Mouse (Mus musculus) G1E (cell line): ENCODE results near the gene B3gnt7. TPM values are rescaled to one million over a fixed set of nuclear protein-coding genes. Genes with fewer than 3 reads are reported as not detected.

Source experiments
- ATAC-seq: 2 replicates; pipeline ENCODE4 v1.8.0; 2016; ENCODE audit warnings: mild to moderate bottlenecking; ENCODE audit not compliant: insufficient number of reproducible peaks, poor library complexity, low FRiP score, severe bottlenecking; ENCODE audit errors: extremely low read depth
- DNase-seq: peaks from one replicate; pipeline ENCODE4 v3.0.0; 2012; ENCODE audit warnings: low spot score
- H3K27me3 ChIP-seq: 2 replicates; pipeline ENCODE4 v1.6.1; 2012; ENCODE audit warnings: mild to moderate bottlenecking, low read length, inconsistent platforms; ENCODE audit not compliant: insufficient read depth
- H3K36me3 ChIP-seq: replicated peaks from 2 replicates; pipeline ENCODE3; 2012; ENCODE audit warnings: mild to moderate bottlenecking, inconsistent platforms
- H3K4me1 ChIP-seq: 2 replicates; pipeline ENCODE4 v1.6.1; 2012; ENCODE audit warnings: low read depth, low read length, inconsistent platforms, mixed read lengths; ENCODE audit not compliant: insufficient read depth
- H3K4me3 ChIP-seq: 2 replicates; pipeline ENCODE4 v1.5.1; 2012; ENCODE audit warnings: low read depth, mild to moderate bottlenecking, inconsistent platforms, low read length, moderate library complexity, mixed read lengths
- H3K9me3 ChIP-seq: replicated peaks from 2 replicates; pipeline ENCODE4 v1.6.1; 2012; ENCODE audit warnings: inconsistent platforms
- CTCF ChIP-seq: IDR thresholded peaks from 2 replicates; pipeline ENCODE4 v1.5.1; 2012; ENCODE audit warnings: low read depth, low read length, inconsistent platforms, mixed read lengths
- GATA1 ChIP-seq: IDR thresholded peaks from 2 replicates; pipeline ENCODE4 v1.6.1; 2012; ENCODE audit warnings: borderline replicate concordance, low read length, inconsistent platforms, mixed read lengths
- GATA2 ChIP-seq: IDR thresholded peaks from 2 replicates; pipeline ENCODE4 v1.6.1; 2012; ENCODE audit warnings: low read depth, low read length, inconsistent platforms, borderline replicate concordance
- POLR2AphosphoS5 ChIP-seq: IDR thresholded peaks from 2 replicates; pipeline ENCODE4 v1.6.1; 2012; ENCODE audit warnings: low read depth, low read length, inconsistent platforms; ENCODE audit not compliant: insufficient replicate concordance
- TAL1 ChIP-seq: conservative IDR thresholded peaks from 2 replicates; pipeline ENCODE4 v1.6.1; 2012; ENCODE audit warnings: low read depth, low read length, inconsistent platforms, mixed read lengths
- polyA plus RNA-seq: library from polyadenylated mRNA; stranded (reverse); fragments of >175 nt; gene quantifications from 2 replicates; pipeline ENCODE4 v1.2.3, GENCODE M21; 2012
- total RNA-seq, 2 experiments: library from RNA; stranded (forward) in 1 of 2; stranded (reverse) in 1 of 2; fragments of 200-1000 nt in 1 of 2; fragments of >200 nt in 1 of 2; fragmentation: Nextera tagmentation in 1 of 2; gene quantifications; 2 replicates each; pipeline ENCODE4 v1.2.3; 2014 to 2017

Gene B3gnt7
- total and polyA plus RNA-seq, 3 experiments, result 0.16 TPM; not detected in 2

GRCm38 (mm10) chr1:86265060-86265459 is 37.6 kb upstream of the B3gnt7 start:
- Histone ChIP-seq H3K9me3 (no peaks in the 10 kb centered on the region), H3K4me3 (no peak overlapping the region), H3K36me3 (no peaks in the 10 kb centered on the region), H3K27me3 (peaks cover 6% of the 10 kb centered on the region; the same call in 1 of the 2 replicates), H3K4me1 (peaks cover 59% of the 10 kb centered on the region)
- no peak for TF ChIP-seq GATA1
- TF ChIP-seq GATA2, result no peak
- TF ChIP-seq CTCF, result no peak
- no peak for TF ChIP-seq POLR2AphosphoS5
- TF ChIP-seq TAL1, result no peak
- ATAC-seq (no peak), DNase-seq (no peak)

GRCm38 (mm10) chr1:86268492-86269189 is 34.0 kb upstream of the B3gnt7 start:
- Histone ChIP-seq H3K36me3 (no peaks in the 10 kb centered on the region), H3K9me3 (no peaks in the 10 kb centered on the region), H3K4me3 (peak overlapping the region; percentile 1; the same call in 1 of the 2 replicates), H3K27me3 (peaks cover 9% of the 10 kb centered on the region; the same call in 1 of the 2 replicates), H3K4me1 (peaks cover 45% of the 10 kb centered on the region)
- DNase-seq (peak; percentile 53), ATAC-seq (peak; percentile 87)
- TF ChIP-seq TAL1, result peak; percentile 19
- TF ChIP-seq GATA2, result no peak

GRCm38 (mm10) chr1:86269190-86269508 is 33.5 kb upstream of the B3gnt7 start:
- H3K4me1 ChIP-seq, result peaks cover 40% of the 10 kb centered on the region
- ATAC-seq, result no peak; the same call in 1 of the 2 replicates
- H3K9me3 ChIP-seq, result no peaks in the 10 kb centered on the region
- no peaks in the 10 kb centered on the region for H3K36me3 ChIP-seq
- peaks cover 9% of the 10 kb centered on the region; the same call in 1 of the 2 replicates for H3K27me3 ChIP-seq
- H3K4me3 ChIP-seq, result peak overlapping the region; percentile 16; the same call in 1 of the 2 replicates
- DNase-seq, result peak; percentile 47
- TF ChIP-seq POLR2AphosphoS5, result no peak
- TF ChIP-seq CTCF, result no peak
- no peak for TF ChIP-seq GATA2
- no peak for TF ChIP-seq TAL1
- no peak for TF ChIP-seq GATA1

GRCm38 (mm10) chr1:86271707-86272106 is 30.9 kb upstream of the B3gnt7 start:
- Histone ChIP-seq H3K27me3 (peaks cover 24% of the 10 kb centered on the region), H3K9me3 (no peaks in the 10 kb centered on the region), H3K4me3 (no peak overlapping the region), H3K36me3 (no peaks in the 10 kb centered on the region), H3K4me1 (peaks cover 29% of the 10 kb centered on the region)
- DNase-seq (no peak), ATAC-seq (no peak)
- TF ChIP-seq POLR2AphosphoS5 (no peak), GATA2 (no peak), CTCF (no peak), GATA1 (no peak), TAL1 (no peak)

- H3K4me3 ChIP-seq, result no peak overlapping the region
These were observed 25.6 kb upstream of the B3gnt7 start for GRCm38 (mm10) chr1:86277055-86277454.

GRCm38 (mm10) chr1:86281781-86282536 is 20.7 kb upstream of the B3gnt7 start:
- ATAC-seq (no peak), DNase-seq (no peak)
- H3K4me1 ChIP-seq, result no peaks in the 10 kb centered on the region; the same call in 1 of the 2 replicates
- peaks cover 25% of the 10 kb centered on the region for H3K27me3 ChIP-seq
- H3K4me3 ChIP-seq, result no peak overlapping the region
- TF ChIP-seq TAL1, result no peak
- no peak for TF ChIP-seq CTCF
- TF ChIP-seq GATA2, result no peak
- TF ChIP-seq GATA1, result no peak
- no peak for TF ChIP-seq POLR2AphosphoS5
- H3K36me3 ChIP-seq, result no peaks in the 10 kb centered on the region
- no peaks in the 10 kb centered on the region for H3K9me3 ChIP-seq

More at GRCm38 (mm10) chr1:86277055-86277454, 25.6 kb upstream of the B3gnt7 start:
- H3K9me3 ChIP-seq, result no peaks in the 10 kb centered on the region
- DNase-seq (no peak), ATAC-seq (no peak)
- H3K4me1 ChIP-seq, result no peaks in the 10 kb centered on the region
- H3K27me3 ChIP-seq, result peaks cover 33% of the 10 kb centered on the region
- H3K36me3 ChIP-seq, result no peaks in the 10 kb centered on the region
- TF ChIP-seq POLR2AphosphoS5 (no peak), TAL1 (no peak), GATA1 (no peak)

- TF ChIP-seq TAL1, result no peak
- TF ChIP-seq CTCF, result no peak
- no peak for TF ChIP-seq POLR2AphosphoS5
- TF ChIP-seq GATA2, result no peak
- no peak for TF ChIP-seq GATA1
- no peak for ATAC-seq
- no peaks in the 10 kb centered on the region; the same call in 1 of the 2 replicates for H3K4me1 ChIP-seq
- DNase-seq, result no peak
- H3K27me3 ChIP-seq, result peaks cover 25% of the 10 kb centered on the region
- H3K4me3 ChIP-seq, result no peak overlapping the region
- no peaks in the 10 kb centered on the region for H3K36me3 ChIP-seq
- no peaks in the 10 kb centered on the region for H3K9me3 ChIP-seq
These were observed 18.5 kb upstream of the B3gnt7 start for GRCm38 (mm10) chr1:86284101-86284500.
